Mouse (Mus musculus): ENCODE measurements around the gene Obscn.

DNA sequence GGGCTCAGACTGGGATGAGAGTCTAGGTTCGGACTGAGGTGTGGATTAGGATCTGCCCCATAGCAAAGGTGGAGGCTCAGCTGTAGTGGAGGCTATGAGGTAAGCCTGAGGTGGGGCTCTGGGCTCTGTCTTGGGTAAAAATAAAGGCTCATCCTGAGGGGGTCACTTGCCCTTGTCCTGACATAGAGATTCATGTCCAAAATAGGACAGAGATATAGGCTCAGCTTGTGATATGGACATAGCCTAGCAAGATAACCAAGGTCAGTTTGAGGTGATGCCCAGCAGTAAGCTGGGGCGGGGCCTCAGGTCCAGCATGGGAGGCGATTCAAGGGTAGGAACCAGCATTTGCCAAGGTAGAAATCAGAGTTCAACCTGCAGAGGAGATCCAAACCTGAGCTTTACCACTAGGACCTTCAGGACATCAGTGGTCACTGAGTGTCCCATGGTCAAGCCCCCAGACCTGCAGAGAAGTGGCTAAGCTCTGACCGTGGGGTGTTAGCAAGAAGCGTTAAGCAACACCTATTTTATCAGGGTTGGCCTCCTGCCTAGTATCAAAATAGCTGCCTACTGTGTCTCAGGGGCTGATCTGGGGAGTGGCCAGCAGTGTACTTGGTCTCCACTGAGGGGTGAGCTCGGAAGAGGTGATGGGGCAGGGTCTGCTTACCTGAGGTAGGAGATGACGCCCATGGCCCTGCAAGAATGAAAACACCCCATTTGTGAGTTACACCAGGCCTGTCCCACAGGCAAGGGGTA is 133.7 kb downstream of the Obscn start:
- TF ChIP-seq CTCF (IDR thresholded peaks at IDR 0.05; ENCODE audit: low read depth), result no peak
- peak; percentile 46 for TF ChIP-seq EP300 (IDR thresholded peaks at IDR 0.05; ENCODE audit: low read depth)

All from heart, postnatal 0 days (tissue).